Mouse (Mus musculus) lung, postnatal 0 days (tissue): Measurements from ENCODE around the gene H6pd. TPM values are rescaled to one million over a fixed set of nuclear protein-coding genes. Genes with fewer than 3 reads are reported as not detected.
A peak's percentile ranks its signal among the peaks of the same experiment; 100 is the strongest.

Experiments used
- ATAC-seq: fragments of 200-750 bp; cut with Nextera tagmentation; 2 replicates; pipeline ENCODE4 v1.8.0; 2017; ENCODE audit warnings: moderate library complexity
- DNase-seq: peaks from one replicate; pipeline ENCODE4 v3.0.0-alpha.2; 2016; ENCODE audit warnings: low spot score
- H3K27ac ChIP-seq: fragments of 300-500 bp; sonication (generic); 2 replicates; pipeline ENCODE4 v1.5.1; 2014; ENCODE audit warnings: antibody characterized with exemption, mild to moderate bottlenecking, low read length, mixed read lengths
- H3K27me3 ChIP-seq: fragments of 300-500 bp; sonication (generic); replicated peaks from 2 replicates; pipeline ENCODE4 v1.6.1; 2014; ENCODE audit warnings: low read length, mixed read lengths; ENCODE audit not compliant: insufficient read depth
- H3K36me3 ChIP-seq: fragments of 300-500 bp; sonication (generic); 2 replicates; pipeline ENCODE4 v1.6.1; 2014; ENCODE audit warnings: low read length, mixed read lengths; ENCODE audit not compliant: insufficient read depth
- H3K4me1 ChIP-seq: fragments of 300-500 bp; sonication (generic); 2 replicates; pipeline ENCODE4 v1.6.1; 2014; ENCODE audit warnings: antibody characterized with exemption, low read depth, low read length, mixed read lengths; ENCODE audit not compliant: insufficient read depth
- H3K4me2 ChIP-seq: fragments of 300-500 bp; sonication (generic); replicated peaks from 2 replicates; pipeline ENCODE4 v1.6.1; 2014; ENCODE audit warnings: low read depth, mild to moderate bottlenecking, low read length, moderate library complexity, mixed read lengths
- H3K4me3 ChIP-seq: fragments of 300-500 bp; sonication (generic); 2 replicates; pipeline ENCODE4 v1.5.1; 2014; ENCODE audit warnings: low read depth, low read length
- H3K9ac ChIP-seq: fragments of 300-500 bp; sonication (generic); replicated peaks from 2 replicates; pipeline ENCODE4 v1.6.1; 2014; ENCODE audit warnings: low read depth, mild to moderate bottlenecking
- H3K9me3 ChIP-seq: fragments of 300-500 bp; sonication (generic); 2 replicates; pipeline ENCODE4 v1.6.1; 2016; ENCODE audit warnings: low read length, mixed read lengths
- CTCF ChIP-seq: IDR thresholded peaks from 2 replicates; pipeline ENCODE4 v1.5.1; 2016; ENCODE audit warnings: antibody characterized with exemption, mild to moderate bottlenecking
- EP300 ChIP-seq: IDR thresholded peaks from 2 replicates; pipeline ENCODE4 v1.6.1; 2016; ENCODE audit warnings: antibody characterized with exemption, mild to moderate bottlenecking, control low read depth
- WGBS: fragments of 180-500 bp; shearing (Covaris S2); extraction: QIAGEN DNeasy Blood & Tissue Kit; methylation state at CpG from one replicate; pipeline ENCODE4 v1.1.7; 2014; 5-methylcytosine and 5-hydroxymethylcytosine counted together
- polyA plus RNA-seq: library from polyadenylated mRNA; unstranded; fragments of >200 nt; fragmentation: Nextera tagmentation; extraction: Ambion mirVana; gene quantifications from 2 replicates; pipeline ENCODE4 v1.2.1, GENCODE M21; 2015

H6pd gene
- polyA plus RNA-seq, 1 experiment from 2014 or later = 45.8 TPM

- TF ChIP-seq EP300 (peak; percentile 60; the same call in 1 of the 2 replicates), CTCF (no peak)
- no peak overlapping the region for H3K4me2 ChIP-seq
- 63% methylated on average over 18 of the region's 18 CpGs for WGBS
Observed at GRCm38 (mm10) chr4:149941067-149941755, 67.6 kb downstream of the H6pd start.

GRCm38 (mm10) chr4:149938701-149939100, 70.1 kb downstream of the H6pd start:
- no peaks in the 10 kb centered on the region for H3K9me3 ChIP-seq
- H3K27me3 ChIP-seq = no peaks in the 10 kb centered on the region
- no peak overlapping the region for H3K27ac ChIP-seq
- H3K9ac ChIP-seq = no peak overlapping the region
- H3K4me1 ChIP-seq = peaks cover 5% of the 10 kb centered on the region
- ATAC-seq = no peak
- 43% methylated on average over 8 of the region's 8 CpGs for WGBS
- H3K4me2 ChIP-seq = no peak overlapping the region
- no peak overlapping the region for H3K4me3 ChIP-seq
- no peaks in the 10 kb centered on the region for H3K36me3 ChIP-seq
- no peak for DNase-seq
- no peak for TF ChIP-seq CTCF
- TF ChIP-seq EP300 = no peak

More at GRCm38 (mm10) chr4:149941067-149941755, 67.6 kb downstream of the H6pd start:
- peak; percentile 65 for ATAC-seq
- Histone ChIP-seq H3K4me3 (no peak overlapping the region), H3K4me1 (peaks cover 5% of the 10 kb centered on the region), H3K27me3 (no peaks in the 10 kb centered on the region), H3K9me3 (no peaks in the 10 kb centered on the region), H3K36me3 (no peaks in the 10 kb centered on the region), H3K27ac (no peak overlapping the region), H3K9ac (no peak overlapping the region)
- DNase-seq = peak; percentile 49

GRCm38 (mm10) chr4:149936921-149937320, 71.9 kb downstream of the H6pd start:
- Histone ChIP-seq H3K27ac (no peak overlapping the region), H3K4me1 (peaks cover 5% of the 10 kb centered on the region; the same call in 1 of the 2 replicates), H3K36me3 (no peaks in the 10 kb centered on the region), H3K9ac (no peak overlapping the region), H3K27me3 (no peaks in the 10 kb centered on the region), H3K4me3 (no peak overlapping the region), H3K4me2 (no peak overlapping the region), H3K9me3 (no peaks in the 10 kb centered on the region)
- DNase-seq = no peak
- WGBS = 54% methylated on average over 5 of the region's 5 CpGs
- ATAC-seq = peak; percentile 31; the same call in 1 of the 2 replicates
- TF ChIP-seq EP300 (peak; percentile 28; the same call in 1 of the 2 replicates), CTCF (no peak)

- Histone ChIP-seq H3K9me3 (no peaks in the 10 kb centered on the region), H3K4me2 (no peak overlapping the region), H3K4me1 (peaks cover 5% of the 10 kb centered on the region; the same call in 1 of the 2 replicates), H3K9ac (no peak overlapping the region), H3K27me3 (no peaks in the 10 kb centered on the region), H3K27ac (no peak overlapping the region), H3K4me3 (no peak overlapping the region), H3K36me3 (no peaks in the 10 kb centered on the region)
- no peak for DNase-seq
- TF ChIP-seq EP300 = no peak
- TF ChIP-seq CTCF = no peak
- ATAC-seq = no peak
- 73% methylated on average over 6 of the region's 6 CpGs for WGBS
Observed at GRCm38 (mm10) chr4:149935470-149935869, 73.4 kb downstream of the H6pd start.

- ATAC-seq (no peak), DNase-seq (no peak)
- Histone ChIP-seq H3K4me2 (no peak overlapping the region), H3K27me3 (no peaks in the 10 kb centered on the region), H3K9ac (no peak overlapping the region), H3K27ac (no peak overlapping the region), H3K4me3 (no peak overlapping the region), H3K4me1 (no peaks in the 10 kb centered on the region), H3K36me3 (no peaks in the 10 kb centered on the region), H3K9me3 (no peaks in the 10 kb centered on the region)
- TF ChIP-seq CTCF (no peak), EP300 (no peak)
- WGBS = 75% methylated on average over 16 of the region's 16 CpGs
Observed at GRCm38 (mm10) chr4:149933519-149934245, 75.1 kb downstream of the H6pd start.

- TF ChIP-seq EP300 (no peak), CTCF (no peak)
- ATAC-seq (no peak), DNase-seq (no peak)
- no peaks in the 10 kb centered on the region for H3K27me3 ChIP-seq
- H3K9me3 ChIP-seq = no peaks in the 10 kb centered on the region
- no peak overlapping the region for H3K9ac ChIP-seq
- H3K36me3 ChIP-seq = no peaks in the 10 kb centered on the region
- no peak overlapping the region for H3K4me3 ChIP-seq
- 65% methylated on average over 7 of the region's 7 CpGs for WGBS
- H3K27ac ChIP-seq = no peak overlapping the region
- H3K4me2 ChIP-seq = no peak overlapping the region
- no peaks in the 10 kb centered on the region for H3K4me1 ChIP-seq
Observed at GRCm38 (mm10) chr4:149933025-149933424, 75.8 kb downstream of the H6pd start.
